Mouse (Mus musculus) layer of hippocampus, postnatal 36 days (tissue): Measurements from ENCODE around the gene Anks1b. TPM values are rescaled to one million over a fixed set of nuclear protein-coding genes. Genes with fewer than 3 reads are reported as not detected.

Experiments
- DNase-seq, 2 experiments: peaks; one replicate each; pipeline ENCODE4 v3.0.0; 2022
- total RNA-seq, 2 experiments: library from RNA; stranded (reverse); gene quantifications; 2 replicates each; pipeline ENCODE4 v1.2.3; 2021

Gene Anks1b
- total RNA-seq, 2 experiments from 2014 or later = 492 to 532 TPM

DNA sequence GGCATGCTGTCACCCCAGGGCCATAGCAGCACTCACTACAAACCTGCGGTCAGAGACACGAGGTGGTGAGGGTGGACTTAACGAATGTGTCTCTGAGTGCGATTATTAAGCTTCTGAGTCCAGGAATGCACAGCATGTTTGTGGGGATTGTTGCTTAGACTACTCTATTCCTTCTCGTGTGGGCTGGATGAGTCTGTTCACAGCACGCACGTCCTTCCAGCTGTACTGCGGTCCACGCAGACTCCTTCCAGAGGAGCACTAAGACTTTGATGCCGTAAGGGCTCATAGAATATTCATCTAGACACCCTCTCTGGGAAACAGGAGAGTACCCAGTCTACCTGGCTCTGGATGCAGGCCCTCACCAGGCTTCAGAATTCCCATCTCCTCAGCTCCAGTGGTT is 1094.9 kb downstream of the Anks1b start:
- DNase-seq = no peak

DNA sequence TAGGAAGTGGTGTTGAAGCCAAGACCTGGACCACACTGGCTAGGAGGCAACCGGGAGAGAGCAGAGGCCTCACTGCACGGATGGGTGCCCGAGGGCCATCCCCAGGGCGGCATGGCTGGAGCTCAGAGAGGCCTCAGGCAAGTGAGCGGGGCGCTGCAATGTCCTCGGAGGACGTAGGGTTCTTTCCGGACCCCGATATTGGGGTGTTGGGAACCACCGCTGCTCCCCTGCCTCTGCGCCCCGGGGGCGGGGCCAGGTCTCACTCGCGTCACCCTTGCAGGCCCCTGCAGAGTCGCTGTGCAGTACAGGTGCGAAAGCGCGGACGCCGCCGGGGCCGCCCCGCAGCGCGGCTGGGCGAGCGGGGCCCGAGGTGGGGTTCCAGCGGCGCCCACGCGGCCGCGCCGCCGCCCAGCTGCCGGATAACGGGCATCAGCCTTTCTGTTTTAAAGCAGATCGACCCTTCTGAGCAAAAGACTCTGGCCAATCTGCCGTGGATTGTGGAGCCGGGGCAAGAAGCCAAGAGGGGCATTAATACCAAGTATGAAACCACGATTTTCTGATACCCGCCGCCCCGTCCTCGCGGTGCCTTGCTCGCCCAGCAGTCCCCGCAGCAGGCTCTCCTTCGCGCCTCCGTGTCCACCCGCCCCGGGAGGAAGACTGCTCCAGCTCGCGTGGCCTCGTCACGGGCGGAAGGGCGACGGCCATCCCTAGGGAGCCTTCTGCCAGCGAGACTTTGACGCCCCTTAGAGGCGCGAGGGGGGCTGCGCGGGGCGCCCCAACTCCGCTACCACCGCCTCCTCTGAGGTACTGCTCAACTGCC is 1096.3 kb downstream of the Anks1b start:
- DNase-seq = peak in 1 of 2 experiments; percentile 34

DNA sequence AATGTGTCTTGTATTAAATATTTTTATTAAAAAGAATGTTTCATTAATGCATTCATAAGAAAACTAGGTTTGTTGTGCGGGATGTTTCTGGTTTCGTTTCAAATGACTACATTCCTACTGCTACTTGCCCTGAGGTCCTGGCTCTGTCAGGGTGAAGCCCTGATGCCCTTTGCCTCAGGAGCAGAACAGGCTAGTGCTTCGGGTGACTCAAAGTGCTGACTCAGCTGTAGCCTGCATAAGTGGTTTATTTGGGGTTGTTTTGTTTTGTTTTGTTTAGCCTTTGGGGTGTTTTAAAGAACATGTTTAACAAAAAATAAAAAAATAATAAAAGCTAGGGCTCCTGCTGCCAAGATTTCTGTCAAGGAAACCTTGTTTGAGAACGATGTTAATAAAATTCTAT is 1097.3 kb downstream of the Anks1b start:
- no peak for DNase-seq

DNA sequence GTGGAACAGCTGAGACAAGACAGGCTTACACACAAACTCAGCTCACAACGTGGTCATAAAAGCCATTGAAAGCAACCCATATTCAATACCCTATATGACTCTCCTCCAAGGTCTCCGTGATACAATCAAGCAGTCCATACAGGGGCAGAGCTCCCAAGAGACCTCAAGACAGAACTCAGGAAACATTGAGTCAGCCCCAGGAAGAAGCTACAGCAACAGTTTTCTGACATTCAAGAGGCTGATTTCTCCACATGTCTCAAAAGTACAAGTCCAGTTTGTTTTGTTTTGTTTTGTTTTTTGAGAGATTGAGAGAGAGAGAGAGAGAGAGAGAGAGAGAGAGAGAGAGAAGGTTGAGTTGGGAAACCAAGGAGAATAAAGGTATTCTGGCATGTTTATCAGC is 1100.8 kb downstream of the Anks1b start:
- DNase-seq = no peak

DNA sequence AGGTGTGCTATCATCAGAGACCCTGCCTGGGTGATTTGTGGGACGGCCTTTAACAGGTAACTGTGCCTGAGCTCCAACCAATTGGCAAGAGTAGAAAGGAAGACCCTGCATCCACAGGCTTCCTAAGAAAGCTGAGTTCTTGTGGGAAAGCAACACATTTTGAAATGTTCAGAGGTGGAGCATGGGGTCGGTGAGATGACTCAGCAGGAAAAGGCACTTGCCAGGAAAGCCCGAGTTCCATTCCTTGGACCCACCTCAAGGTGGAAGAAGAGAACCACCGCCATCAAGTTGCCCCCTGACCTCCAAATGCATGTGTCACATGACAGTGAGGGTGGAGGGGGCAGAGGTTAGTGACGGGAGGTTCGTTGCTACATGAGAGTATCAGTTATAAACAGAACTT is 1101.2 kb downstream of the Anks1b start:
- no peak for DNase-seq

DNA sequence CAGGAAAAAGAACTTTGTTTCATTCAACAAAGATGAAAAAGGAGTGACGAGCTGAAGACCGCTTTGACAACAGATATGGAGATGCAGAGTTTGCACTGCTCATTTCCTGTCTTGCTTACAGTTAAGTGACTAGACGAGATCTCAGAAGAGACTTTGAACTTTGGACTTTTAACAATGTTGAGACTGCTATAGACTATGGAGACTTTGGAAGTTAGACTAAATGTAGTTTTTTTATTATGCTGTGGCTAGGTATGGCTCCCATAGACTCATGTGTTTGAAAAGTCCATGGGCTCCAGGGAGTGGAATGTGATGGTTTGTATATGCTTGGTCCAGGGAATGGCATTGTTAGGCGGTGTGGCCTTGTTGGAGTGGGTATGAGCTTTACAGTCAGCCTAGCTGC is 1108.5 kb downstream of the Anks1b start:
- DNase-seq = no peak

DNA sequence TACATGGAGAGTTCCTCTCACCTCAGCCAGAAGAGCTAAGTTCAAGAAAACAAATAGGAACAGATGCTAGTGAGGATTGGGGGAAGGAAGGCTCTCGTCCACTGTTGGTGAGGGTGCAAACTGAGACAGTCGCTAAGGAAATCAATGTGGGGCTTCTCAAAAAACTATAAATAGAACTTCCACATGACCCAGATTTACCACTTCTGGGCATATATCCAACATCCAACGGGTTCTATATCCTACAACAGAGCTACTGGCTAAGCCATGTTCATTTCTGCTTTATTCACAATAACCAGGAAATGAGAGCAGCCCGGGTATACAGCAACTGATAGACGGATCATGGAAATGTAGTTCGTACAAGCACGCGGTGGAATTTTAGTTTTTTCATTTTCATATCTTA is 1109.7 kb downstream of the Anks1b start:
- DNase-seq = no peak

DNA sequence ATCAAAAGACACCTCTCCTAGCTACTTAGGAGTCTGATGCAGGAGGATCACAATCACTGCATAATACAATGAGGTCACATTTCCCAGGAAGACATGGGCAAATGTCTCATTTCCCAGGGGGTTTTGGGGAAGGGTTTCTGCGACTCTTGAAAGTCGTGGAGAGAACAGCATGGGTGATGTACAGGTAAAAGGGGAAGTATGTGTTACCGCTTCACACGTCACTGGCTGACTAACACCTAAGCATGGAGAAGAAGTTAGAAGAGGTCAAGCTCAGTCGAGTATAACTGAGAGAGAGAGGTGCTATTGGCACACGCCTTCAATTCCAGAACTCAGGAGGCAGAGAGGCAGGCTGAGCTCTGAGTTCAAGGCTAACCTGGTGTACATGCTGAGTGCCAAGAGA is 1117.0 kb downstream of the Anks1b start:
- no peak for DNase-seq

DNA sequence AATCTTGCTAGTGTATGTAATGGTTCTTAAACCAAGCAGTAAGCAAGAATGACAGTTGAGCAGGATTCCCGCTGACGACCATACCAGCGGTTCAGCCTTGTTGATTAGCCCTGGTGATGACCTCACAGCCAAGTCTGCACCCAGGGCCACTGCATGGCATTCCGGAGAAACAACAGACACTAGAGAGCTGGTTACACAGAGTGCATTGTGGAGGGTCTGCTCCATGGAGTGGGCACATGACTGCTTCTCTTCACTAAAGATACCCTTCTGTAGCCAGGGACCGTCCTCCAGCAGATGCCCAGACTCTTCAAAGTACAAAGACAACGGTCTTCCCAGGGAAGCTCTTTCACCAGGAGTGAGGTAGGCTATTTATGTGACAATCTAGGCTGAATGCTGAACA is 1118.9 kb downstream of the Anks1b start:
- no peak for DNase-seq

DNA sequence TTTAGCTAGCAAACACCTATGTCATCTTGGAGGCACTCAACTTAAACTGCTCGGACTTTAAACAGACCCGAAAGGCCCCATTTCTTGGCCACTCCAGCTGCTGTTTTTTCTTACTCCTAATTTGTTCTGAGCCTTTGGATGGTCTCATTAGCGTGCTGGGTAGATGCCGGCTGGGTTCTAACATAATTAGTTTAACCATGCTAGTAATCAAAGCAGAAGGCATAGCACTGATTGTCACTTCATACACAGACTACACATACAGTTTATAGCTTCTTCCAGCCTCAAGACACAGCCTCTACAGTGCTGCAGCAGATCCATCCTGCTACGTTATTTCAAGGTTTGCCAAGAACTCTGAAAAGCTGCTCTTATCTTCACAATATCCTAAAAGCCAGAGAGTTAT is 1120.6 kb downstream of the Anks1b start:
- no peak for DNase-seq

DNA sequence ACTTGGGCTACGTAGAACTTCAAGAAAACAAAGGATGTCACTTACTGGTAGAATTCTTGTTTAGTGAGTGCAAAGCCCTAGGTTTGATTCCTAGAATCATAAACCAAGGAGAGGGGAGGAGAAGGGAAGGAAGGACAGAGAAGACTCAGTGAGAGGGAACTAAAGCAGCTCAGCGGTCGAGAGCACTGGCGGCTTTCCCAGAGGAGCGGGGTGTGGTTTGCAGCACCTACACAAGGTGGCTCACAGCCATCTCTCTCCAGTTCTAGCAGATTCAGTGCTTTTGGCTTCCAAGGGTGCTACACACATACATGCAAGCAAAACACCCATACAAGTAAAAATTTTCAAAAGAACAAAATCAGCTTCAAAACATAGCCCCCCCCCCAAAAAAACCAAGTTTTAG is 1126.6 kb downstream of the Anks1b start:
- DNase-seq = no peak

DNA sequence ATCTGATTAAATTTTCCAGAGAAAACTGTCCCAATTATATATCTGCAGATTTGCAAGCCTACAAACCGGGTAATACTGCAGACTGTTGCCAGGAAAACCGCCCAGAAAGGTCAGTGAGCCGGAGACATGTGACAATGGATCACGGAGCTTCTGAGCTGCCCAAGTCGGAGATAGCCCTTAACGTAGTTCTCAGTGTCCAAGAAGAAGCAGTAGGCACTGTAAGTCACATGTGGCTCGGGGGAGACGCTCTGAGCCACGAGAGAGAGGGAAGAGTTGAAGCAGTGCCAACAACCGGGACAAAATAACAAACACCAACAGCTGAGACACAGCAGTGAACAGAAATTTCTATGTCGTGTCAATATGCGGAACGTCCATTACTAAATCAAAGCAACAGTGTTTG is 1128.1 kb downstream of the Anks1b start:
- DNase-seq = peak; percentile 54 to 55

DNA sequence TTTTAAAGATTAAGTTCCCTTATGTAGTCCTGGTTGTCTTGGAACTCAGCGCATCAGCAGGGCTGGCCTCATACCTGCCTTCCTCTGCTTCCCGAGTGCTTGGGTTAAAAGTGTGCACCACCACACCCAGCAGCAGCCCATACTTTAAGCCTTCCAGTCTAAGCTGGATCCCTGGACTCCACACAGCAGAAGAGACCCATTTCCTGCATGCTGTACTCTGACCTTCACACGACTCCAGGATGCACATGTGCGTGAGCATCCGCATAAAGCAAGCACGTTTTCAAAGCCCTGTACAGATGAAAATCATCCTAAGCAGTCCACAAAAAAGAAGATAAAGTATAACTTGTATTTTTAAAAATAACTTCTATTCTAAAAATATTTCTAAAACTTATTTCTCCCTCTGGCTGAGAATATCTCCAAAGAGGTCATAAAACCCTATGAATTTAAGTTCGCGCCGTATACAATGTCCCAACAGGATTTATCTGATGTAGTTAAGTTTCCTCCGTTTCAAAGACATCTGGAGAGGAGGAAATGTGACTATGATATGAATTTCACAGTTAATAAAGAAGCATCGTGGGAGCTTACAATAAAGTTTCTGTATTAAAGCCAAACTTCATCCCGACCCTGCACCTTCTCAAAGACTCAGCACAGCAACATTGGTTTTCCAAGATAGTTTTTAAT is 1132.7 kb downstream of the Anks1b start:
- no peak for DNase-seq

Other genes with a start within 250 kb of the Anks1b start
- gene Scyl2, start 187.2 kb upstream of the Anks1b start, total RNA-seq = 10 to 100 TPM; 27.2 to 28.0 TPM
- gene Actr6, start 141.2 kb upstream of the Anks1b start, total RNA-seq = 10 to 100 TPM; 24.3 to 25.8 TPM
- gene Uhrf1bp1l, start 128.5 kb upstream of the Anks1b start, total RNA-seq = 10 to 100 TPM; 73.9 to 75.0 TPM